Mouse (Mus musculus) liver, embryonic 11.5 days (tissue): Measurements from ENCODE around the gene Axdnd1. TPM values are rescaled to one million over a fixed set of nuclear protein-coding genes. Genes with fewer than 3 reads are reported as not detected.

ENCODE experiments used
- ATAC-seq: fragments of 200-750 bp; cut with Nextera tagmentation; replicated peaks from 2 replicates; pipeline ENCODE4 v1.8.0; 2017; ENCODE audit warnings: moderate number of reproducible peaks, mild to moderate bottlenecking, moderate TSS enrichment, moderate library complexity; ENCODE audit not compliant: low FRiP score
- DNase-seq: peaks from one replicate; pipeline ENCODE4 v3.0.0-alpha.2; 2017; ENCODE audit warnings: low spot score
- H3K27ac ChIP-seq: fragments of 300-500 bp; sonication (generic); 2 replicates; pipeline ENCODE4 v1.5.1; 2014; ENCODE audit warnings: mild to moderate bottlenecking, low read depth, low read length, control low read depth
- H3K27me3 ChIP-seq: fragments of 300-500 bp; sonication (generic); replicated peaks from 2 replicates; pipeline ENCODE4 v1.6.1; 2014; ENCODE audit warnings: low read length, mixed read lengths; ENCODE audit not compliant: control insufficient read depth, insufficient read depth
- H3K36me3 ChIP-seq: fragments of 300-500 bp; sonication (generic); 2 replicates; pipeline ENCODE4 v1.6.1; 2014; ENCODE audit warnings: mild to moderate bottlenecking, low read length, moderate library complexity, mixed read lengths; ENCODE audit not compliant: control insufficient read depth, insufficient read depth
- H3K4me1 ChIP-seq: fragments of 300-500 bp; sonication (generic); replicated peaks from 2 replicates; pipeline ENCODE4 v1.6.1; 2014; ENCODE audit warnings: low read length, mixed read lengths; ENCODE audit not compliant: control insufficient read depth, insufficient read depth
- H3K4me2 ChIP-seq: fragments of 300-500 bp; sonication (generic); 2 replicates; pipeline ENCODE4 v1.6.1; 2014; ENCODE audit warnings: mild to moderate bottlenecking, control low read depth, moderate library complexity
- H3K4me3 ChIP-seq: fragments of 300-500 bp; sonication (generic); 2 replicates; pipeline ENCODE4 v1.5.1; 2014; ENCODE audit warnings: low read depth, low read length, control low read depth
- H3K9ac ChIP-seq: fragments of 300-500 bp; sonication (generic); 2 replicates; pipeline ENCODE4 v1.6.1; 2014; ENCODE audit warnings: low read depth, low read length, control low read depth
- H3K9me3 ChIP-seq: fragments of 300-500 bp; sonication (generic); 2 replicates; pipeline ENCODE4 v1.6.1; 2016; ENCODE audit warnings: low read length, inconsistent platforms, mixed read lengths; ENCODE audit not compliant: control insufficient read depth
- WGBS: fragments of 180-500 bp; shearing (Covaris S2); extraction: QIAGEN DNeasy Blood & Tissue Kit; methylation state at CpG from one replicate; pipeline ENCODE4 v1.1.7; 2014; 5-methylcytosine and 5-hydroxymethylcytosine counted together
- polyA plus RNA-seq: library from polyadenylated mRNA; unstranded; fragments of >200 nt; fragmentation: Nextera tagmentation; extraction: Ambion mirVana; gene quantifications from 2 replicates; pipeline ENCODE4 v1.2.1, GENCODE M21; 2014

Gene Axdnd1
- polyA plus RNA-seq, 1 experiment from 2014 or later: 0.05 TPM

DNA sequence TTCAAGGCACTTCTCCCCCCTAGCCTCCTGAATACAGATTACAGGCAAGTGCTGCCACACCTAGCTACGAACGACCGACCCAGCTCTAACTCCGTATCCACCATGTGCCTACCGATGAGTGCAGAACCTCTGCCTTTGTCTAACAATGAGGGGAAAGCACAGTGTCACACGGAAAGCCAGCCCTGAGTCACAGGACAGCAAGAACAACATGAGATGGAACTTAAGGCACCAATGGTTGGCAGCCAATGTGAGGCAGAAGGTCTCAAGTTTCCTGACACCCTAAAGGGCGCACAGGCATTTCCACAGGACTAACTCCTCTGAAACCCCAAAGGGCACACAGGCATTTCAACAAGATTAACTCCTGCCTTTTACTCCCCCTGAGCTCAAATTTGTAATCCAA, 28.1 kb upstream of the Axdnd1 start:
- H3K36me3 ChIP-seq: 0 out of 2 replicates have a peak, but pooled peaks cover 3% of the 10 kb centered on the region
- ATAC-seq: no peak
- no peak overlapping the region for H3K4me3 ChIP-seq
- no peak for DNase-seq
- no peak overlapping the region for H3K4me2 ChIP-seq
- H3K27me3 ChIP-seq: no peaks in the 10 kb centered on the region
- H3K9me3 ChIP-seq: no peaks in the 10 kb centered on the region
- no peak overlapping the region for H3K9ac ChIP-seq
- H3K4me1 ChIP-seq: no peaks in the 10 kb centered on the region
- H3K27ac ChIP-seq: no peak overlapping the region
- 87% methylated on average over 7 of the region's 7 CpGs for WGBS

DNA sequence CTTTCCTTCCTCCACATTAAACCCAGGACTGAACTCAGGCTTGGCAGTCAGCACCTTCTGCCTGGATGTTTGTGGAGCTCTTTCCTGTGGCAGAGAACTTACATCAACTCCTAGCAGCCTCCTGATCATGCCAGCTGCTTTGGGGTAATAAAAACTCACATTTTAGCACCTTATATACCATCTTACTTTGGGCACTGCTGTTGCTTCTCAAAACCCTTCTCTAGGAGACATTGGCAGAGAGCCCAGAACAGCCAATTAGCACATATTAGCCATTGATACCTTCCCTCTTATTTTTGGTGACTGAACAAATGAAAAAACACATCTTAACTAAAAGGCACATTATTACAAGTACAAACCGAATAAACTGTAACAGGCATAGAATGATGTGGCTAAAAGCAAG, 24.1 kb upstream of the Axdnd1 start:
- Histone ChIP-seq H3K9me3 (no peaks in the 10 kb centered on the region), H3K4me3 (no peak overlapping the region), H3K4me1 (no peaks in the 10 kb centered on the region), H3K36me3 (peaks cover 6% of the 10 kb centered on the region), H3K4me2 (no peak overlapping the region), H3K9ac (no peak overlapping the region), H3K27ac (no peak overlapping the region), H3K27me3 (no peaks in the 10 kb centered on the region)
- no peak for ATAC-seq
- DNase-seq: no peak
- 88% methylated on average over 1 of the region's 1 CpGs for WGBS

DNA sequence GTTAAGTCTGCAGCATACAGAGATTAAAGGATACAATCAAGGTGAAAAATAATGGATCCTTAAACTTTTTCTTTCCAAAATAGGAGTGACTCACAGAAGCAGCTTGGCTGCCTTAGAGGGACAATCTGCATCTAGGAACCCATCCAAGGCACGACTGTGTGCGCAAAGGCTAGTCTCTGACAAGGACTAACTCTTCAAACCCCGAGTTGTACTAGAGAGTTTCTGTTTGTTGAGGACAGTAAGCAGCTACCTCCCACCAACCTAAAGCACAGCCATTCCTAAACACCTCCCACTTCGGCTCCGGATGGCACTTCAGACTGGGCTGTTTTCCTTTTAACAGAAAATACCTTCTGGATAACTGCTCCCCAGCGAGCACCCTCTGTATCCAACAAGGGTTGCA, 21.8 kb upstream of the Axdnd1 start:
- Histone ChIP-seq H3K9me3 (no peaks in the 10 kb centered on the region), H3K27me3 (no peaks in the 10 kb centered on the region), H3K4me1 (no peaks in the 10 kb centered on the region), H3K4me3 (no peak overlapping the region), H3K27ac (no peak overlapping the region), H3K9ac (no peak overlapping the region), H3K4me2 (no peak overlapping the region), H3K36me3 (peaks cover 8% of the 10 kb centered on the region)
- DNase-seq (no peak), ATAC-seq (no peak)
- WGBS: 84% methylated on average over 6 of the region's 6 CpGs

DNA sequence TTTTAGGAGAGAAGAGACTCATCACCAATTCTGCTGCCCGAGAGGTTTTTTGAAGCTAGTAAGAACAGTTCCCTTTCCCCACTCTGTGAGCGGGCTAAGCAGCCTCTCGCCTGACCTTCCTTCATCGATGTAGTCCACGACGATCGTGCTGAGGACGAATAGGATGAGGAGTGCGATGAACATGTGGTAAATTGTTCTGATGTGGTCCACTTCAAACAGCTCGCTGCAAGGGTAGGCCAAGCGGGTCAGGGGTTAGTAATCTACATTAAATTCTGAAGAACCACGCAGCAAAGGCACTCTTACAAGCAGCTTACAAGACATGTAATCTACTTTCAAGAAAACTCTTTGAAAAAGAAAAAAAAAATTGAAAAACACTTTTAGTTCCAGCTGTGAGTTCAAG, 21.3 kb upstream of the Axdnd1 start:
- Histone ChIP-seq H3K27ac (no peak overlapping the region), H3K4me1 (no peaks in the 10 kb centered on the region), H3K27me3 (no peaks in the 10 kb centered on the region), H3K9ac (no peak overlapping the region), H3K9me3 (no peaks in the 10 kb centered on the region), H3K36me3 (peaks cover 11% of the 10 kb centered on the region), H3K4me2 (no peak overlapping the region), H3K4me3 (no peak overlapping the region)
- DNase-seq (no peak), ATAC-seq (no peak)
- WGBS: 90% methylated on average over 12 of the region's 12 CpGs

DNA sequence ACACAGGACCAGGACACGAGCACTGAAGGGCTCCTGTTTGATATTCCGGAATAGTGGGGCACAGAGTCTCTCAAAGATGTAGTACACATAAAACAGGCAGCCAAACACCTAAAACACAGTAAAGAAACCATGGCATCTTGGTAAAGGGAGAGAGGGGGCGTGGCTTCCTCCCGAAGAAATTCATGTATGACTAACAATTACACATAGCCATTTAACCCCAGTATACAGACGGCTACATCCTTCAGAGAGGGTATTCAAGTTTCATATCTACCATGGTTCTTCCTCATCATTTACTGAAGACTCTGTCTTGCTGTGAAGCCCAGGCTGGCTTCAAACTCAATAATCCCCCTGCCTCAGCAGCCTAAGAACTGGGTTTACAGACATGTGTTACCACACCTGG, 16.8 kb upstream of the Axdnd1 start:
- ATAC-seq: no peak
- Histone ChIP-seq H3K27ac (no peak overlapping the region), H3K9me3 (no peaks in the 10 kb centered on the region), H3K4me1 (no peaks in the 10 kb centered on the region), H3K4me3 (no peak overlapping the region), H3K4me2 (no peak overlapping the region), H3K9ac (no peak overlapping the region), H3K36me3 (peaks cover 18% of the 10 kb centered on the region), H3K27me3 (no peaks in the 10 kb centered on the region)
- no peak for DNase-seq
- 85% methylated on average over 5 of the region's 5 CpGs for WGBS

DNA sequence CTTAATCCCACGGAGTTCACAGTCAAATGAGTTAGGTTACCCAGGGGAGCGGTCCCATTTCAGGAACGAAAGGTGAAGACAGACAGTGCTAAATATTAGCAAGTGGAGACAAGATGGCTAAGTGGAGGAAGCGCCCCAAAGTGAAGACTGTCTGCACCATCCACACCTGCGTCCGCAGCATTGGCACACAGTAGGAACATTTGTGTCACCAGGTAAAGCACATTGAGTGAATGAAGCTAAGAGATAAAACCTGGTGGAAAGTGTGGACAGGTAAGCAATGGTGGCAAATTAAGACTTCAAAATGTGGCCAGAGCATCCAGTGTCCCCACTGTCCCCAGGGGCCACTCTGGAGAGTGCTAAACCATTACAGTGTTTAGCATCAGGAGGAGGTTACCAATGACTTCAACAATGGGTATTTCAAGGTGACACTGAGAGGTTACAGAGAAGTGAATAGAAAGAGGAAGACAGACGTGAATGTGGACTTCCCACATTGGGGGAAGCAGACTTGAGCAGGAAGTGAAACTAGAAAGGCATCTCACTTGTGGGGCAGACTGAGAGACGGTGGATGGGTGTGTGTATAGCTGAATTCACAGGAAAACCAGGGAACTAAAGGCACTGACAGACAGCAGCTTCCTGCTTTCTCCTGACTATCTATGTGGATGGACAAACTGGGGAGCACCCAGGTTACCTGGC, 16.2 kb upstream of the Axdnd1 start:
- WGBS: 81% methylated on average over 8 of the region's 8 CpGs

DNA sequence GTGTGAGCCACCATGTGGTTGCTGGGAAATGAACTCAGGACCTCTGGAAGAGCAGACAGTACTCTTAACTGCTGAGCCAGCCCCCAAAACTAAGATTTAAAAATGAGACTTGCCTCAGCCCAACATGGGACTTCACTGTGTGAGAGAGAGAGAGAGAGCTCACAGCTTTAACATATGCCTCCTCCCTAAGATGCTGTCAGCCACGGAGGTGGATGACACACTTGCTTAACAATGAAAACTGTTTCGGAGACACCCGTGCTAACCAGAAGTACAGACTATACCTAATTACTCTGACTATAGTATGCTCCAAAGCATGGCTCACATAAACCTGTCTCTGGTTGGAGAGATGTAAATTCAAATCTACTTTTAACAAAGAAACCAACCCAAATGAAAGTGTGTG, 12.5 kb upstream of the Axdnd1 start:
- no peak overlapping the region for H3K9ac ChIP-seq
- no peak overlapping the region for H3K4me3 ChIP-seq
- H3K27me3 ChIP-seq: no peaks in the 10 kb centered on the region
- no peak overlapping the region for H3K27ac ChIP-seq
- whole genome bisulfite sequencing: 83% methylated on average over 3 of the region's 3 CpGs
- ATAC-seq: no peak
- H3K4me2 ChIP-seq: no peak overlapping the region
- DNase-seq: no peak
- H3K4me1 ChIP-seq: no peaks in the 10 kb centered on the region
- H3K36me3 ChIP-seq: peaks cover 23% of the 10 kb centered on the region
- no peaks in the 10 kb centered on the region for H3K9me3 ChIP-seq

More for the DNA sequence above, 16.2 kb upstream of the Axdnd1 start:
- H3K27ac ChIP-seq: no peak overlapping the region
- DNase-seq (no peak), ATAC-seq (no peak)
- peaks cover 19% of the 10 kb centered on the region for H3K36me3 ChIP-seq
- no peak overlapping the region for H3K4me2 ChIP-seq
- H3K27me3 ChIP-seq: no peaks in the 10 kb centered on the region
- H3K9me3 ChIP-seq: no peaks in the 10 kb centered on the region
- H3K9ac ChIP-seq: no peak overlapping the region
- no peak overlapping the region for H3K4me3 ChIP-seq
- H3K4me1 ChIP-seq: no peaks in the 10 kb centered on the region

DNA sequence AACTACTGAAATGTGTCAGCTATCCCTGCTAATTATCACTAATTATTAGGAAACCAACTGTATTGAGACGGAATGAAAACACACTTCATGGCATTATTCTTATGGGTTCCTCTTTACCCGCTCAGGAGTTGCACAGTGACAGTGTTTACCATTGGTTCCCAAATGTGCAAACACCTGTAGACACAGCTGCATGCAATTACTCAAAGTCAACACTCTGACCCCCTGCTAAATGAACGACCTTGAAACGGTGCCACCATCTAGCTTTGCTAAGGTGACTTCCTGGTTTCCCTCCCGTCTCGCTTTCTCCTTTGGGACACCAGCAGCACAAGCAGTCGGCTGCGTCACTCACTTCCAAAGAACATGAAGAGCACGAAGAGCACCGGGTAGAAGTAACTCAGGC, 11.5 kb upstream of the Axdnd1 start:
- H3K27me3 ChIP-seq: no peaks in the 10 kb centered on the region
- no peak overlapping the region for H3K27ac ChIP-seq
- peaks cover 20% of the 10 kb centered on the region for H3K36me3 ChIP-seq
- H3K9ac ChIP-seq: no peak overlapping the region
- ATAC-seq (no peak), DNase-seq (no peak)
- no peaks in the 10 kb centered on the region for H3K9me3 ChIP-seq
- H3K4me2 ChIP-seq: no peak overlapping the region
- H3K4me1 ChIP-seq: no peaks in the 10 kb centered on the region
- WGBS: 84% methylated on average over 10 of the region's 10 CpGs
- no peak overlapping the region for H3K4me3 ChIP-seq

DNA sequence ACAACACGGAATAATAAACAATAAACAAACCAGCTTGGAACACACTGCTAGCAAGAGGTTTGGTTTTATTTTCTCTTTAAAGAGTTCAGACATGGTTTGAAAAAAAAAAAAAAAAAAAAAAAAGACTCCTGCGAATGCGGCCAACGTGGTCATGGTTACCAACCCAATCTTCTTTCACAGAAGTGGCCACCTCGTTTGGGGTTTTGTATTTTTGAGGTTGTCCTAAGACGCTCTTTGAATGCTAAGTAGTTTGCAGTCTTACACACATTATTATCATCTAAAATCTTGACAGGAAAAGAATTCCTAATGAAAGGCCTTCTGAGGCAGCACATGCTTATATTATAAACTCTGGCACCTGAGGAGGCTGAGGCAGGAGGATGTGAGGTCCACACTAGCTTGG, 7.5 kb upstream of the Axdnd1 start:
- no peaks in the 10 kb centered on the region for H3K27me3 ChIP-seq
- ATAC-seq (no peak), DNase-seq (no peak)
- no peaks in the 10 kb centered on the region for H3K4me1 ChIP-seq
- H3K4me2 ChIP-seq: no peak overlapping the region
- H3K9ac ChIP-seq: no peak overlapping the region
- no peak overlapping the region for H3K27ac ChIP-seq
- WGBS: 89% methylated on average over 6 of the region's 6 CpGs
- peaks cover 9% of the 10 kb centered on the region for H3K36me3 ChIP-seq
- no peak overlapping the region for H3K4me3 ChIP-seq
- H3K9me3 ChIP-seq: no peaks in the 10 kb centered on the region
